Mouse (Mus musculus) cerebellum, postnatal 14 days (tissue): ENCODE measurements at regions not wholly inside any gene's neighbourhood (a gene's known extent, or its start where the extent isn't known, plus 50 kb on each side); places are given as distances from the start of the nearest gene placed in this dataset.
"Not testable (repeated sequence)": the region's sequence is repeated elsewhere in the genome, so short reads cannot be mapped to it uniquely, and the experiment has no call there.

Source experiments
- DNase-seq, 2 experiments: peaks; one replicate each; pipeline ENCODE4 v3.0.0; 2021; ENCODE audit warnings: mixed read lengths in 2 of 2

GRCm38 (mm10) chr15:44851346-44852064 is 4717.3 kb downstream of the 9330182O14Rik start:
- DNase-seq = peak; percentile 6 to 13

GRCm38 (mm10) chr15:44857080-44857479 is 4722.9 kb downstream of the 9330182O14Rik start:
- DNase-seq = no peak

- DNase-seq = no peak
Measured at GRCm38 (mm10) chr15:44859369-44859768, 4725.2 kb downstream of the 9330182O14Rik start.

DNA sequence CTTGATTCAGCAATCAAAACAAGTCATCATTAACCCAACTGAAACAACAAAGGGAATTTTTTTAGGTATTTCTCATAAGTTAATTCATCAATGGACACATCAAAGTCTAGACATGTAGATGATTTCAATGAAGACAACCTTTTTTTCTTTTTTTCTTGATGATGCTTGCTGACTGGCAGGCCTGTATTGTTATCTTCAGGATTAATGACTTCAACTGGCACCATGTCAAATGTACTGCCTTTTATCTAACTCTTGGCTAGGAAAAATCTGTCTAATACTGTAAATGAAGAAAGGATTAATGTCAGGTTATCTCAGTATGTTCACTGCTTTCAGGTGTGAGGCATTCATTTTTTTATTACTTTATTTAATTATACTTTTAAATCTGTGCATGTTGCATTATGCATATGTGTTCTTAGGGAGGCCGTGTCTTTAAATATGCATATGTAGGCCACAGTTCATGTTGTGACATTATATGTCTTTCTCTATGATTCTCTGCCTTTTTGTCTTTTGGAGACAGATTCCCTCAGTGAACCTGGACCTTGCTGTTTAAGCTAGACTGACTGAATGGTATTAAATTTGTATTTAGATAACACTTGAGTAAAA is 4726.1 kb downstream of the 9330182O14Rik start:
- no peak for DNase-seq

GRCm38 (mm10) chr15:44868537-44868936 is 4734.4 kb downstream of the 9330182O14Rik start:
- DNase-seq = peak; percentile 27 to 34

GRCm38 (mm10) chr15:44869023-44869422 is 4734.9 kb downstream of the 9330182O14Rik start:
- no peak for DNase-seq

- no peak for DNase-seq
Measured at GRCm38 (mm10) chr15:44869672-44870071, 4735.5 kb downstream of the 9330182O14Rik start.

DNA sequence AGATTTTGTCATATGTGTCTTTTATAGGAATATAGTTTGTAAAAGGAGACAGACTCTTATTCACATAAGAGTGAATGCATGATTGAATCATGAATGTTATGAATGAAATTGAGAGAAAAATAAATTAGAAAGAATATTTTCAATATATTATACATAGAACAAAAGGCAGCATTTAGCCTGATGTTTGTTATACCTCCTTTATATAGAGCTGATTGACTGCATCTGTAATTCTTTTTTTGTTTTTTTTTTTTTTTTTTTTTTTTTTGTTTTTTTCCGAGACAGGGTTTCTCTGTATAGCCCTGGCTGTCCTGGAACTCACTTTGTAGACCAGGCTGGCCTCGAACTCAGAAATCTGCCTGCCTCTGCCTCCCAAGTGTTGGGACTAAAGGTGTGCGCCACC is 4736.8 kb downstream of the 9330182O14Rik start:
- DNase-seq = not testable (repeated sequence)

GRCm38 (mm10) chr15:44882219-44882618 is 4748.1 kb downstream of the 9330182O14Rik start:
- DNase-seq = no peak

GRCm38 (mm10) chr15:44891544-44891943 is 4757.4 kb downstream of the 9330182O14Rik start:
- DNase-seq = no peak

DNA sequence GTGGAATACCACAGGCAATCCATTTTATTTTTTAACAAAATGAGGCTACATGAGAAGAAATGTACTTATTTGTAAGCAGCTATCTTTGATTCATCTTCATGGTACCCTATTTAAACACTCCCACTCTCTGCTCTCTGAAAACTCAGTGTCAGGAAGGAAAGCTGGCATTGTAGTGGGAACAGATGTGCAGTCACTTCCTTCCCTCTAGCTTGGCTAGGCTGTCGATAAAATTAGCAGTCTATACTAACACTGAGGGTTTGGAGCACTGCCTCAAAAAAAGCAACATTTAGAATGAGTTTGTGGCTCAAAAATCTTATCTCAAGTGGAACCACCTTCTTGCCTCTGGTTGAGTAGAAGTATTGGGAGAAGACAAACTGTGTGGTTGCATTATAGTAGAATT is 4762.1 kb downstream of the 9330182O14Rik start:
- DNase-seq = no peak

- DNase-seq = no peak
Measured at GRCm38 (mm10) chr15:44897572-44897971, 4763.4 kb downstream of the 9330182O14Rik start.

GRCm38 (mm10) chr15:44907133-44907532 is 4773.0 kb downstream of the 9330182O14Rik start:
- DNase-seq = no peak

DNA sequence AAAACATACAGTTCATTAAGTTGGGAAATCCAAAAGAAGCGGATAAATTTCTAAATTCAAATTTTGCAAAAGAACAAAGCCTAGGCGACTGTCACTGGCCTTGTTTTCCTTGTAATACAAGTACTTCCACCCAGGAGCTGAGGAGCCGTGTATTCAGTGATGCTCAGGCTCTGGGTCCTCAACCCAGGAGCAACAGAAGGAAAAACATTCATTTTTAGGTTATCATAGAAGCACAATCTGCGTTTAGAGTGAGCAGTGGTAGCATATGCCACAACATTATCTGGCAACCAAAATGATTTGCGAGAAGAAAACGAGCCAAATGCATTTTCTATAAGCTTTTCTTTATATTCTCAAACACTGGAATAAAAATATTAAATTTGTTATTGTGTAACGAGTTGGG is 4779.3 kb downstream of the 9330182O14Rik start:
- DNase-seq = no peak

DNA sequence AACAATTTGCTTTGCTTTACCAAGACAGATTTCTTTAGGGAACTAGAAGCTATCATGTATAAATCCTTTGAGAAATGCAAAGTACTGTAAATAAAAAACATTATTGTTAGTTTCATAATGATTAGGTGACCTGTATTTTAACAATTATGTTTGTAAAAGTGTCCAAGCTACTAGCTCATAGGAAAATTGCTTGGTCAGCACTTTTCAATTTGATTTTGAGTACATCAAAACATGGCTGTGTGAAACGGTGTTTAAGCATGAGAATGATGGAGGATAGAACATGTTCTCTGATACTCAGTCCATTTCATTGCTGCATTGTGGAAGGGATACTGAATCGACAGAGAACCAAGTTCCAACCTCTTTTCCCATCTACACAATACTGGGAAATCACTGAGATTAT is 4780.8 kb downstream of the 9330182O14Rik start:
- DNase-seq = no peak

DNA sequence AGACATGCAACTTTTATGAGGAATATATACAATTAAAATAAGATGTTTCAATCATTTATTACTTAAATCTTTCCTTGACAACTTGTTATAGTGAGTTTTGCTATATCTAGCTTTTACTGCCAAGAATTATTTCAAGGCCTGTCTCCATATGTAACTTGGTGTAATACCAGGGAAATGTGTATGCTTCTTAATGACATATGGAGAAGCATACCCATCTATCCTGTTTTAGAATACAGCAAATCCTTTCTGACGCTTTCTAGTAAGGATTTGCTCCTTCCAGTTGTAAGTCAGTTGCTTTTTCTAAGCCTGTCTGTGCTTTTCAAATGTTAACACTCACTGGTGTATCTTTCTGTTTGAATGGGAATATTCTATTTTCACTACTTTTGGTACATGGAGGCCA is 4782.3 kb downstream of the 9330182O14Rik start:
- DNase-seq = no peak

DNA sequence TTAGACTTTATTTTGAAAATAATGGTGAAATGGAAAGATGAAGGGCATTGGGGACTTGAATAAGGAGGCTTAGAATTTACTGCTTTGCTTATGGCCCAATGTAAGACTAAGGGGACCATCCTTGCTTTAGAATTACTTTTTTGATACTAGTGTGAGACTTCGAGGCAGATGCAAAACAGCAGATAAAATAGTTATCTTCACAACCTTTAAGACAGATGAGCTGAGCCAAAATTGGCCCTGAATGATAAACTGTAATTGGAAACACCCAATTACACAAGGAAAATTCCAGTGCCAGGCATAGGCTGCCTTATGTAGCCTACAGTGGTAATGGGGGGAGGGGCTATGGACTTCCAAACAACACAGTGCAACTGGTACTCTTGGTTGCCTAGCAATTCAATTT is 4790.5 kb downstream of the 9330182O14Rik start:
- DNase-seq = no peak

DNA sequence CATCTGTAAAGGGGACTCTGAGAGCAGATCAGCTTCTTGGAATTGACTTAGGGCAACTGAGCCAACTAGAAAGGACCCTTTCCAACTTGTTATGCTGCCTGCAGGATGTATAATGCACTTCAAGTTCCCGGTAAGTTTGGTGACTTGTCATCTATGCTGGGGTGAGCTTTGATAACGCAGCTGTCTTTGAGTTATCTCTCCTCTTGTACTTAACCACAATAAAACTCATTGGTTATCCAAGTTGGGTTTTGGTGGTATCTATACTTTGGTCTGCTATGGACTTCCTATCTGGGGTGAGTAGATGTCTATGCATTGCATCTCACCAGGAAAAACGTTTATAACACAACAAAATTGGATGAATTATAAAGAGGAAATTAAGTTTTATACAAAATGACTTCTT is 4792.9 kb downstream of the 9330182O14Rik start:
- DNase-seq = no peak

- DNase-seq = no peak
Measured at GRCm38 (mm10) chr15:44948626-44949025, 4814.5 kb downstream of the 9330182O14Rik start.

DNA sequence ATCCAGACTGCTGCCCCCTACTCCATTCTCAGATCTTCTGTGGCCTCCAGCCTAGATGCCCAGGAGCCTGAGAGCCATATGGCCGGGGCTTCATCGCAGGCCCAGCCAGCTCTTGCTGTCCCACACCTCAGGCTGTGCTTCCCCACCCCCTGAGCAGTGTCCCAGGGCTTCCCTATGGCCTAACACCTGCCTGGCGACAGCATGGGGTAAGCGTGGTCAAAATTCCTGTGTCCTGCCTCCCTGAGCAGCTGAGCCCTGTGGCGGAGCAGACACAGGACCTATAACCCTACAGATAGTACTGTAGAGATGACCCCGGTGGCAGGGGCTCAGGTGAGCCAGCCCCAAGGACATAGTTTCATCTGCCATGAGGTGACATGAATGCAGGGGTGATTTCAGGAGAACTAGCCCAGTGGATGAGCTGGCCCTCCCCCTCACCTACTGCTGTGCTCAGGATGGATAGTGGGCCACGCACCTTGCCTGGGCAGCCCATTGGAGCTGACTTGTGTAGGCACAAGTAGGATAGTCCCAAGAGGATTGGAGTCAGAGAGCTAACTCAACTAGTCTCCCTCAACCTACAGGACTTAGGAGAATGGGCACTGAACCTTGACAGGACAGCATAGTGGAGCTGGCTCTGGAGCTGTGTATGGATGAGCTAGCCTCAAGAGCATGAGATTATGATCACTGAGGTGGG is 4816.9 kb downstream of the 9330182O14Rik start:
- no peak for DNase-seq
